Mouse (Mus musculus) spleen, adult 18-20 months (tissue): Measurements from ENCODE around the gene Col27a1.

Experiments used
- DNase-seq, 2 experiments: peaks; one replicate each; pipeline ENCODE4 v3.0.0; 2022; ENCODE audit warnings: mixed read lengths in 2 of 2

The Col27a1 gene

GRCm38 (mm10) chr4:63213907-63214621, at the start of gene Col27a1:
TSS of gene Col27a1 (plus strand) at chr4:63214004.
- DNase-seq, result peak in 1 of 2 experiments; percentile 17

DNA sequence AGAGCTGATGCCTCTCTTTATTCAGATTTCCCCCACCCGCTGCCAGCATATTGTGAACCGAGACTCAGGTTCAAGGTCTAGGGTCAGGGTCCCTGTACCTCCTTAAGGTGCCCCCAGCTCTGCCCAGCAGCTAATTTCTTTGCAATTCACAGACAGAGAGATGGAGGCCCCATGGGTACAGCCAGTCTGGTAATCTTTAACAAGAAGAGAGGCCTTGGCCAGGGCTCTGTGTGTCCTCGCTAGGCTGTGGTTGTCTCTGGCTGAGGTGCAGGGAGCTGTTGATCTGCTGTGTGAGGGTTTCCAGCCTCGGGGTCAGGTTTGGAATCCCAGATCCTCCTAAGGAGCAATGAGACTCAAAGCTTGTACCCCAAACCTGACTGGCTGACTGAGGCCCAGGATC, 48.2 kb upstream of the Col27a1 start:
- no peak for DNase-seq

GRCm38 (mm10) chr4:63166323-63166722, 47.5 kb upstream of the Col27a1 start:
- no peak for DNase-seq

- no peak for DNase-seq
Observed at GRCm38 (mm10) chr4:63170061-63170460, 43.7 kb upstream of the Col27a1 start.

- DNase-seq, result no peak
Observed at GRCm38 (mm10) chr4:63171122-63171521, 42.7 kb upstream of the Col27a1 start.

GRCm38 (mm10) chr4:63171969-63172685, 41.7 kb upstream of the Col27a1 start, which contains the start of gene Kif12:
TSS of gene Kif12 (minus strand) at chr4:63172131.
- no peak for DNase-seq

DNA sequence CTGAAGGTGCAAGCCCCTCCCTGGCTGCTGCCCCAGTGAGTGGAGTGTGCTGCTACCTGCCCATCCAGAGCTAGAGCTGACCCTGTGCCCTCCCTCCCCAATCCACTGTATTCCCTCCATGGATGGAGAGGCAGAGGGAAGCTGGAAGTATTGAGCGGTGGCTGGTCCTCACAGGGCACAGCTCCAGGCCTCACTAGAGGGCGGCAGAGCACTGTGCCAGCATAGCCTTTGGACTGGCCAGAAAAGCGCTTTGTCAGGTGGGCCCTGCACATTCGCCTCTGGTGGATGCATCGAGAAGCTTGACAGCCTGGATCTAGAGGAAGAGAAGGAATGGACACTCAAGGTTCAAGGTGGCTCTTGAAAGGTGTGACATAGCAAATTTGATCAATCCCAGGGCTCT, 32.2 kb upstream of the Col27a1 start:
- DNase-seq, result peak in 1 of 2 experiments; percentile 46

DNA sequence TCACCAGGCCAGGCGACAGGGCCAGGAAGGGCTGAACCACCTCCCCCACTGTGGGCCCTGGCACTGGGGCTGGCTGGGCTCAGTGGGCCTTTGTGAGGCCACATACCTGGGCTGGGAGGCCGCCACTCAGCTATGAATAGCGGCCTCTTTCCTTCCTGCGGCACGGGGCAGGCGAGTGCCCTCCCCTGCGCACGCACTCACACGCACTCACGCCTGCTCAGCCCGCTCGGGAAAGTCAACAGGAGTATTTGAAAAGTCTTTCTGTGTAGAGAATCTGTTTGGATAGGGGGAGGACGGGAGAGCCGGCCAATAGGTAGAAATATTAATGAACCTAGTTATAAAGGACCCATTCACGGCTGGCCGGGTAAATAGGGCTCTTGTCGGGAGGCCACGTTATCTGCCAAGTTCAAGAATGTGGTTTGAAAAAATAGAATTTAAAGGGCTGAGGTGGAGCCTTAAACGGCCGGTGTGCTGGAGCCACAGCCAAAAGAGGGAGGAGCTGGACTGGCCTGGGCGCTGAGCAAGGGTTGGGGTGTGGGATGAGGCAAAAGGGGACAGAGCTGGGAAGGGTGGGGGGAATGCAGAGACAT, 27.4 kb upstream of the Col27a1 start:
- DNase-seq, result no peak

- DNase-seq, result no peak
Observed at GRCm38 (mm10) chr4:63191641-63192040, 22.2 kb upstream of the Col27a1 start.

- DNase-seq, result no peak
Observed at GRCm38 (mm10) chr4:63194366-63194765, 19.4 kb upstream of the Col27a1 start.

DNA sequence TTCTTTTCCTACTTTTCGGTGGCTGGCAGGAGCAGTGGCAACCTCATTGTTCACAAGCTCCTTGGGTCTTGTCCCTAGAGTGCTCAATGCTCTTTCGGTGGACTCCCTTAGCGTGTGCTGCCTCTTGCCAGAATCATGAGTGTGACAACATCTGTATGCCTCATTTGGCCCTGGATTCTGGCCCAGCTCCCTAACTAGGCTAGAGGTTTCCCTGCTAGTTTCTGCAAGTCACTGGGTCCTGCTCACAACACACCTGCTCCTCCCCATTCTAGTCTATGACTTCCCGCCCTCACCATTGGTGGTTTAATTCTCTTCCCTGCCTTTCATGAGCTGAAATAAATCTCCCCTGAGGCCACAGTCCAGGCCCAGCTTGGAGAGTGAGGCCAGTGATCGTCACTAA, 14.4 kb upstream of the Col27a1 start:
- no peak for DNase-seq

DNA sequence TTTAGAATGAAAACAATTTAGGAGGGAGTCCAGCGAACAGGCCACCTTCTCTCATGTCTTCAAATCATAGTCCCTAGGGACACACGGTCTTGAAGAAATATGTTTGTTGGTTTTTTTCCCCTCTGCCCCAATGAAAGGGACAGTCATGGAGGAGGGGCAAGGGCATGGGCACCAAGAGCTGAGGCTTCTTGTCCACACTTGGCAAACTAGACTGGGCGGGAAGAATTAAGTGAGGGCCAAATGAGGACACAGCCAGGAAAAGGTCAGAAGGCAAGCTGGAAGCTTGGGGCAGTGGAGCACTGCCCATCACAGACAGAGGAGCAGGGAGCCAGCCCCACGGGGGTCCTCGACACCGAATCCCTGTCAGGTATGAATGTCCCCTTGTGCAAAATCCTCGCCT, 9.9 kb upstream of the Col27a1 start:
- DNase-seq, result no peak

GRCm38 (mm10) chr4:63205583-63205982, 8.2 kb upstream of the Col27a1 start:
- peak; percentile 22 to 31 for DNase-seq

DNA sequence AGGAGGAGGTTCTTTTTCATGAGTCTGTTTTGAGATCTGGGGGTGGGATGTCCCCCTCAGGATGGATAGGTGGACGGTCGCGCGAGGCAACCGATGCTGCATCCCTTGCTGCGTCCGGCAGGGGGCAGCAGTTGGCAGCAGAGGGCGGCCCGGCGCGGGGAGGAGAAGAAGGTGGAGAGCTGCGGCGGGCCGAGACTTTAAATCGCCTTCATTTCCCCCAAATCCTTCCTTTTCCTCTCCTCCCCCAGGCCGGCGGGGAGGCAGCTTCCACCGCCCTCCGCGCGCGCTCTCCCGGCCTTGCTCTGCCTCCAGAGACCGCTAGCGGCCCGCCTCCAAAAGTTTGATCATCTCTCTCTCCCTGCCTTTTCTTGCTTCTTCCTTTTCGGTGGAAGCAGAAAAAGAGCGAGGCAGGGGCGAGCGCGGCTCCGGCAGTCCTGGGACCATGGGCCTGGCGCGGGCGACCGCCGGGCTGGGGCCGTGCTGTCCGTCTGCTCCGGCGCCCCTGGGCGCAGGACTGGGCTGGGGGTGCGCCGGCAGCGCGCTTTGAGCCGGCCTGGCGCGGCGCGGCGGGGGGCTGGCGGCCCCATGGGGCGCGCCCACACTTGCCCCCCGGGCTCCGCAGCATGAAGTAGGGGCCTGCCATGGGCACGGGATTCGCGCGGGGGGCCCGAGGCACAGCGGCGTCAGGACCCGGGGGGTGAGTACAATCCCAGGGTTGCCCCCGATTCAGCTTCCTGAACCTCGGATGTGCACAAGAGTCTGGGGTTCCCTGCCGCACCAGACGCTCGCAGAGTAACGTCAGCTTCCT, 1.6 kb downstream of the Col27a1 start:
- peak; percentile 56 to 80 for DNase-seq

DNA sequence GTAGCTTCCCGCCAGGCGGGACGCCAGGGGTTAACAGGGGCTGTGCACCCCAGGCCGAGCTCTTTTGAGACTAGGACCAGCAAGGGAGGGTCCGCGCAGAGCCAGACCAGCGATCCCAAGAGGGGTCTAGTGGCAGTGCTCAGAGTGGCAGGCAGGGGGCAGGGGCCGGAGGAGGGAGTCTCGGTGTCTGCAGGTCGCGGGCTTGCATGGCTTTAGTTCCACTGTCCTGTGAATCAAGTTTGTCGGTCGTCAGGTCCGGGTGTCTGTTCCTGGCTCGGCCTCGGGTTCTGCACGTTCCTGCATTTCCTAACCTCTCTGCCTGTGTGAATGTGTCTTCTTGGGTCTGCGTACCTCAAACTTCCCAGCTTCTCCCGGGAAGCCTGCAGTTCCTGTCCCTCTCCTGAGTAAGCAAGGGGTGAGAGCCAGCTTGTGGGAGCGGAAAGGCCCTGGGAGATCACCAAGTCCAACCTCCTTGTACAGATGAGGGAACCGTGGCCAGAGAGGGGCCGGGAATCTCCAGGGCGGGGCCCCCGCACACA, 2.3 kb downstream of the Col27a1 start:
- DNase-seq, result peak; percentile 16 to 38

GRCm38 (mm10) chr4:63216566-63216965, 2.8 kb downstream of the Col27a1 start:
- no peak for DNase-seq

DNA sequence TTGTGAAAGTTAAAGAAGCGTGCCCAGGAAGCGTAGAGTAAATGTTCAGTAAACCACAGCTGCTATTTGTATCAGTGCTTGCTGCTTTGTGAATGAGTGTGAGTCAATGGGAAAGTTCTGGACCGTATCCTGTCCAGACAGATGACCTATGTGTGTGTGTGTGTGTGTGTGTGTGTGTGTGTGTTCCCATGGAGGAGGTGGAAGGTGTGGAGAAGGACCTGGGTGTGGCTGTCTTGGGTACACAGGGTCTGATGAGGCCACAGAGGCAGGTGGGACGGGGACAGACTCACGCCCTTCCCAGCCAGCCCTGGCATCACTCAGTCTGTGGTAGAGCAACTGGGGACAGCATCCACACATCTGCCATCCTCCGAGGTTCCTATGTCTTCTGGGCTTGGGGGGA, 3.7 kb downstream of the Col27a1 start:
- no peak for DNase-seq

GRCm38 (mm10) chr4:63219059-63219458, 5.3 kb downstream of the Col27a1 start:
- DNase-seq, result no peak

DNA sequence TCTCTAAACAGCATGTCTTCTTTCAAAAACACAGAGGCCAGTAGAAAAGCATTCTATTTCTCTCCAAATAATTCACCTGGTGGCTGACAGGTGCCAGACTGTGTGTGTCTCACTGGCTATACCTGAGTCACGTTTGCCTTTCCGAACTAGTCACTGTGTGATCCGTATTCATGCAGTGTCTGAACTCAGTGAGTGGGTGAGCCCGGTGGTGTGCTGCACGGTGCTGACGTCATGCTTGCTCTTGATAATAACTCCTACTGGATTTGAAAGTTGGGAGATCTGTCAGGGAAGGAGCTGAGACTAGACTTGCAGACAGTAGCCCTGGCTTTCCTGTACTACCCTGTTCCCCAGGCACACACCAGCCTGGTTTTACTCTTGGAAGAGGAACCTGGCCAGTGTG, 5.8 kb downstream of the Col27a1 start:
- DNase-seq, result no peak

- DNase-seq, result no peak
Observed at GRCm38 (mm10) chr4:63221096-63221958, 7.5 kb downstream of the Col27a1 start.

- DNase-seq, result no peak
Observed at GRCm38 (mm10) chr4:63222246-63222645, 8.4 kb downstream of the Col27a1 start.

DNA sequence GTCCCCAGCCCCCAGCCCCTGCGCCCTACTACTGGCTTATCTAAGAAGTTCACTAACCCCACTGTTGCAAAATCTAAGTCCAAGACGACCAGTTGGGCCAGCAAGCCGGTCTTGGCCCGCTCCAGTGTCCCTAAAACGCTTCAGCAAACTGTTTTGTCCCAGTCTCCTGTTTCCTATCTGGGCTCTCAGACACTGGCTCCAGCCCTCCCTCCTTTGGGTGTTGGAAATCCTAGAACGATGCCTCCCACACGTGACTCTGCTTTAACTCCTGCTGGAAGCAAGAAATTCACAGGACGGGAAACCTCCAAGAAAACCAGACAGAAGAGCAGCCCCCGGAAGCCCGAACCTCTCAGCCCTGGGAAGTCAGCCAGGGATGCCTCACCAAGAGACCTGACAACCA, 11.6 kb downstream of the Col27a1 start:
- DNase-seq, result no peak
